Mouse (Mus musculus) midbrain, embryonic 12.5 days (tissue): ENCODE data around the gene Pdlim3. TPM values are rescaled to one million over a fixed set of nuclear protein-coding genes. Genes with fewer than 3 reads are reported as not detected.
"Not testable (repeated sequence)": the region's sequence is repeated elsewhere in the genome, so short reads cannot be mapped to it uniquely, and the experiment has no call there.

Source experiments
- ATAC-seq: fragments of 200-750 bp; cut with Nextera tagmentation; 2 replicates; pipeline ENCODE4 v1.8.0; 2017; ENCODE audit warnings: low read depth, moderate TSS enrichment, moderate library complexity; ENCODE audit not compliant: low FRiP score
- H3K27ac ChIP-seq: fragments of 300-500 bp; sonication (generic); replicated peaks from 2 replicates; pipeline ENCODE4 v1.5.1; 2016; ENCODE audit warnings: mild to moderate bottlenecking
- H3K27me3 ChIP-seq: fragments of 300-500 bp; sonication (generic); 2 replicates; pipeline ENCODE4 v1.6.1; 2016; ENCODE audit warnings: mild to moderate bottlenecking
- H3K36me3 ChIP-seq: fragments of 300-500 bp; sonication (generic); 2 replicates; pipeline ENCODE4 v1.6.1; 2016
- H3K4me1 ChIP-seq: fragments of 300-500 bp; sonication (generic); 2 replicates; pipeline ENCODE4 v1.6.1; 2016
- H3K4me2 ChIP-seq: fragments of 300-500 bp; sonication (generic); replicated peaks from 2 replicates; pipeline ENCODE4 v1.6.1; 2016; ENCODE audit warnings: mild to moderate bottlenecking, moderate library complexity
- H3K4me3 ChIP-seq: fragments of 300-500 bp; sonication (generic); 2 replicates; pipeline ENCODE4 v1.5.1; 2016; ENCODE audit warnings: mild to moderate bottlenecking
- H3K9ac ChIP-seq: fragments of 300-500 bp; sonication (generic); replicated peaks from 2 replicates; pipeline ENCODE4 v1.6.1; 2016; ENCODE audit warnings: mild to moderate bottlenecking, moderate library complexity
- H3K9me3 ChIP-seq: fragments of 300-500 bp; sonication (generic); 2 replicates; pipeline ENCODE4 v1.6.1; 2016; ENCODE audit warnings: mild to moderate bottlenecking
- WGBS: fragments of 180-500 bp; shearing (Covaris S2); methylation state at CpG from one replicate; pipeline ENCODE4 v1.1.7; 2016; 5-methylcytosine and 5-hydroxymethylcytosine counted together
- polyA plus RNA-seq: library from polyadenylated mRNA; unstranded; fragments of >200 nt; fragmentation: Nextera tagmentation; extraction: Ambion mirVana; gene quantifications from 2 replicates; pipeline ENCODE4 v1.2.1, GENCODE M21; 2016

The Pdlim3 gene
- 23.1 and 30.5 TPM in 2 replicates for polyA plus RNA-seq

DNA sequence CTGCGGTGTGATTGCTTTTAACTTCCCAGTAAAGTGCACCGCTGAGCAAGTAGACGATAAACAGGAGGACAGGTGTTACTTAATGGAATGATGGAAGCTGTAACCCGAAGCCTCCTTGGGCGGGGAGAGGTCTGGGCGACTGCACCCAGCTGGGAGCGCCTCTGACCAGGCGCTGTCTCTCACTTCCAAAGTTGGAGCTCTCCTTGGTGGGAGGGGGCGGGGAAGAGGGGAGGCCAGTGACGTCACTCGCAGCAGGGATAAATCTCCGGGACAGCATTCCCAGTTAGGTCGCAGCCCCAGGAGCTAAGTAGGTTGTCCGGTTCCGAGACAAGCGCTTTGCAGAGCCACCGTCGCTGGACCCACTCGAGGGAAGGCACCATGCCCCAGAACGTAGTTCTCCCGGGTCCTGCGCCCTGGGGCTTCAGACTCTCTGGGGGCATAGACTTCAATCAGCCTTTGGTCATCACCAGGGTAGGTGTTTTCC, at the start of gene Pdlim3:
Pdlim3 (plus strand) TSS at position 260 of the 484 bp plus-strand sequence.
- no peaks in the 10 kb centered on the region for H3K36me3 ChIP-seq
- no peaks in the 10 kb centered on the region for H3K9me3 ChIP-seq
- no peak within 1 kb of the TSS for H3K27ac ChIP-seq
- H3K27me3 ChIP-seq: peaks cover 29% of the 10 kb centered on the region
- WGBS: 1% methylated on average over 21 of the region's 22 CpGs
- ATAC-seq: peak; percentile 67
- H3K4me1 ChIP-seq: peaks cover 16% of the 10 kb centered on the region
- H3K4me2 ChIP-seq: peak within 1 kb of the TSS; percentile 68
- peak within 1 kb of the TSS; percentile 39 for H3K4me3 ChIP-seq
- peak within 1 kb of the TSS; percentile 32; the same call in 1 of the 2 replicates for H3K9ac ChIP-seq

DNA sequence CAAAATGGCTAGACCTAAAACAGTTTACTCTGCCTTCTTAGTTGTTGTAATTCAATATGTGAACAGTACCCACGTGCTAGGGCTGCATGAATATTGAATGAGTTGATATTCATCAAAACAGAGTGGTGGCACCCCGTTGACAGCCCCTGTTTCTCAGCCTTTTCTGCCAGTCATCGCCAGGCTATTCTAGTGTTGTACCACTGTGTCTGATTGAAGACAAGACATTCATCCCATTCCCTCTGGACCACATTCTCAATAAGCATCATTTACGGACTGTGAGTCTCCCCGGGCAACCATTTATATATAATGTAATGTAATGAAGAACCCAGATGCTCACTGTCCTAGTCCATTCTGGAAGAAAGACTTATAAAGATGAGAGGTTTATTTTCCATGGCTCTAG, 42.0 kb upstream of the Pdlim3 start:
- Histone ChIP-seq H3K36me3 (no peaks in the 10 kb centered on the region), H3K27ac (no peak overlapping the region), H3K4me2 (no peak overlapping the region), H3K4me3 (no peak overlapping the region), H3K9ac (no peak overlapping the region), H3K9me3 (no peaks in the 10 kb centered on the region), H3K27me3 (no peaks in the 10 kb centered on the region), H3K4me1 (peaks cover 7% of the 10 kb centered on the region; the same call in 1 of the 2 replicates)
- 79% methylated on average over 5 of the region's 5 CpGs for WGBS
- ATAC-seq: no peak

DNA sequence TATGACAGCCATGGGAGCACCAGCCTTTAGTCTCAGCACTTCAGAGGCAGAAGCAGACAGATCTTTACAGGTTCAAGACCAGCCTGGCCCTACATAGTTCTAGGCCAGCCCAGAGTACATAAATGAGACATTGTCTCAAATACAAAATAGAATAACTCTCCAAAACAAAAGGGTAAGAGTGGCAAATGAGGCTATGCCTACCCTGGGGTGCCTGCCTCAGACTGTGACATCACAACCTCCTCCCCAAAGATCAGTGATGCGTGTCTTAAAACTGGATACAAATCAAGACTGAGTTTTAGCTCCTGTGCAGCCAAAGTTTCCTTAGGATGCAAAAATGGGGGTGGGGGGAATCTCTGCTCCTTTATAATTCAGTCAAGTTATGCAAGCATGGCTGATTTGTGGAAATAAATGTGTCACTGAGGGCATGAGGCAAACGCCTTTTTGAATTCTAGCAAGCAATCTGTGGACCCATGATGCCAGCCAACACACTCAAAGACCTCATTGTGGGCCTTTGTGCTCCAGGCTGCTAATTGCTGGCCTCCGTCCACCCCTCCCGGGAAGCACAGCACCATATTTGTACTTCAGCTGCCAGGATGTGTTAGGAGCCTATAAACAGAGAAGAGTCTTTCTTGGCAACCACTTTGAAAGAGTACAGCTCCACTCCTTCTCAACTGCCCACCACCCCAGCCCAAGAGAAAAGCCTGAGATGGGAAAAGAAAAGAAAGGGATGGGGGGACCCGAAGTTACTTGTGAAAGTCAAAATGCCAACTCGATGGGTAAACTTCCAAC, 41.0 kb upstream of the Pdlim3 start:
- H3K27me3 ChIP-seq: no peaks in the 10 kb centered on the region
- H3K9ac ChIP-seq: no peak overlapping the region
- H3K36me3 ChIP-seq: no peaks in the 10 kb centered on the region
- no peak overlapping the region for H3K4me3 ChIP-seq
- peaks cover 7% of the 10 kb centered on the region; the same call in 1 of the 2 replicates for H3K4me1 ChIP-seq
- H3K27ac ChIP-seq: no peak overlapping the region
- no peaks in the 10 kb centered on the region for H3K9me3 ChIP-seq
- ATAC-seq: no peak
- WGBS: 69% methylated on average over 6 of the region's 6 CpGs
- H3K4me2 ChIP-seq: no peak overlapping the region

DNA sequence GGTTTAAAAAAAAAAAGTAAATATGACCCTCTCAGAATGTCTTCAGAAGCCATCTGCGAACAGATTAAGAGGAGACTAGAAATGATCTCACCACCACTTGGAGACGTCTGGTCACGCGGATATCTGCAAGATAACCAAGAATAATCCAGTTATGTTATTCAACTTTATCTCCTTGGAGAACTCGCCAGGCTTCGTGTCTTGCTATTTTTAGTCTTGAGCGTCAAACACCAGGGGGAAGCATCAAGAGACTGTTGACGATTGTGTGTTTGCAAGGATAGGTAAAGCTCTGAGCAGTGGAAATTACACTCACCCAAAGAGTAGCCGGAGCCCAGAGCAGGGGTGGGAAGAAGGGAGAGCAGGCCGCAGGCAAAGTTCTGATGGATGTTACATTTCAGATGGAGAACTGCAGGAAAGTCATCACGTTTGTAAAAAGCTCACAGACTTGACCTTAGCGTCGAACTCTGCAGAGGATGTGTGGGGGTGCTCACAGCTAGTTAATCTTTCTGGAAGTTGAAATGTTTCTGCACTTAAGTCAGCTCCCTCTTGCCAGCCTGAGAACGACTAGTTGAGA, 40.3 kb upstream of the Pdlim3 start:
- no peak overlapping the region for H3K4me2 ChIP-seq
- no peaks in the 10 kb centered on the region for H3K36me3 ChIP-seq
- H3K9me3 ChIP-seq: no peaks in the 10 kb centered on the region
- 70% methylated on average over 14 of the region's 14 CpGs for WGBS
- no peaks in the 10 kb centered on the region for H3K27me3 ChIP-seq
- peaks cover 7% of the 10 kb centered on the region; the same call in 1 of the 2 replicates for H3K4me1 ChIP-seq
- no peak overlapping the region for H3K27ac ChIP-seq
- no peak overlapping the region for H3K9ac ChIP-seq
- no peak overlapping the region for H3K4me3 ChIP-seq
- no peak for ATAC-seq

DNA sequence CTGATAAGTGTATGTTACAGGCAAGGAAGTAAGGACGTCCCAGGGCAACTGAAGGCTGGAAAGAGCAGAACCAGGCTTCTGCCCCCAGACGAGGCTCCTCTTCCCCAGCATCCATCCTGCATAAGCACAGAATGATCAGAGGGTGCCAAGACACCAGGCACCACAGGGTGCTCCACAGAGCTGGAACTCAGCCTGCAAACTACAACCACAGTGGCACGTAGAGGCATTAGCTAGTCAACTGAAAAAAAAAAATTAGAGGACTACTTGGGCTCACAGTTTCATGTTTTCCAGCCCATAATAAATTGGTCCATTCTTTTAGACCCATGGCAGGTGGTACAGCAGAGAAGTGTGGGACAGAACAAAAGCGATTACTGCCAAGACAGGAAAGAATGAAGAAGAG, 39.4 kb upstream of the Pdlim3 start:
- Histone ChIP-seq H3K36me3 (no peaks in the 10 kb centered on the region), H3K27ac (no peak overlapping the region), H3K4me3 (no peak overlapping the region), H3K4me2 (no peak overlapping the region), H3K9ac (no peak overlapping the region), H3K4me1 (peaks cover 7% of the 10 kb centered on the region; the same call in 1 of the 2 replicates), H3K9me3 (no peaks in the 10 kb centered on the region), H3K27me3 (no peaks in the 10 kb centered on the region)
- ATAC-seq: no peak
- 74% methylated on average over 4 of the region's 4 CpGs for WGBS

DNA sequence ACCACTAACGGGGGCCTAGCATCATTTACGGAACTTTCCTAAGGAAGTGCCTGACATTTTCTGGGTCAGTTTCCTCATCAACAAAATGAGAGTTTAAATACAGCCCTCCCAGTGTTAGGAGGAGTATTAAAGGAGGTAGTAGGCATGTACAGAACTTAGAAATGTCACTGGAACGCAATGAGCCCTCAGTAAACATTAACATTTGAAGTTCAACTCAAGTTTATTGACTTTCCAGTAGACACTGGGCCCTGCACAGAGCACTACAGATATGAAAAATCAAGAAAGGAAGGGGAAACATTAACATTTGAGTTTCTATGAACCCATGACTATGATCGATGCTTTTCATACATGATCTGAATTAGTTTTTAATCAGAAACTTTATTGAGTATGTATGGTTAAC, 30.1 kb upstream of the Pdlim3 start:
- 91% methylated on average over 4 of the region's 4 CpGs for WGBS
- ATAC-seq: no peak
- Histone ChIP-seq H3K4me3 (no peak overlapping the region), H3K4me1 (peaks cover 8% of the 10 kb centered on the region), H3K9me3 (no peaks in the 10 kb centered on the region), H3K36me3 (no peaks in the 10 kb centered on the region), H3K27ac (no peak overlapping the region), H3K9ac (no peak overlapping the region), H3K4me2 (no peak overlapping the region), H3K27me3 (no peaks in the 10 kb centered on the region)

DNA sequence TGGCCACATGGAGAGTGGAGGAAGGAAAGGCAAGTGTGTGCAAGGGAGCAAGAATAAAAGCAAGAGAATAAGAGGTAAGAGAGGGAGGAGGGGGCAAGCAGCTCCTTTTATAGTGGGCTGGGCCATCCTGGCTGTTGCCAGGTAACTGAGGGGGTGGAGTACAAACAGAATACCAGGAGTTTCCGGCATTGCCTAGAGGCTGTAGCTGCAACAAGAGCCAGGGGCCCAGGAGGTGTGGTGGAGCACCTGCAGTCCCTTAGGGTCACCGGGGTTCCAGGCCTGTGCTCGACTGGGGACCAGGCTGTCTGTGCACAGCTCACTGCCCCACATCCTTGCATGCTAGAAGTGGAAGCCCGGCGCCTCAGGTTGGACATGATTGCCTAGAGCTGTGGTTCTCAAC, 27.5 kb upstream of the Pdlim3 start:
- no peaks in the 10 kb centered on the region for H3K27me3 ChIP-seq
- no peak; the same call in 1 of the 2 replicates for ATAC-seq
- no peak overlapping the region for H3K4me2 ChIP-seq
- no peak overlapping the region for H3K27ac ChIP-seq
- no peaks in the 10 kb centered on the region for H3K36me3 ChIP-seq
- H3K4me1 ChIP-seq: peaks cover 8% of the 10 kb centered on the region
- H3K9me3 ChIP-seq: no peaks in the 10 kb centered on the region
- 54% methylated on average over 5 of the region's 5 CpGs for WGBS
- no peak overlapping the region for H3K4me3 ChIP-seq
- no peak overlapping the region for H3K9ac ChIP-seq

DNA sequence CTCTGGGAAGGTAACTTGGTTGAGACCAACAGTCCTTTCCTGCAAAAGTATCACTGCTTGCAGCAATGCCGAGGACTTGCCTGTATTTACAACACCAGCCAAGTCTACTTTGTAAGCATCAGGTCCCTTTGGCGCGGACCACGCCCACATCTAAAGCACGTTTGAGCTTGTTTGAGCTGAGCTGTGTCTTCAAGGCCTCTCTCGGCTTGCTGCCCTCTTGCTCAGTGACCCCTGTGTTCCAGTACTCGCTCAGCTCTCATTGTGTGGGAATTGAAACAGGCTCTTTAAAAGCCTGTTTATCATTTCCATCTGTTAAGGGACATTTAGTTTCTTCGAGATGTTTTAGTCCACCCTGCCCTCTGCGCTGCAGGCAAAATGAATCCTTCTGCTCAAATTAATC, 26.9 kb upstream of the Pdlim3 start:
- no peak overlapping the region for H3K9ac ChIP-seq
- H3K4me1 ChIP-seq: peaks cover 8% of the 10 kb centered on the region
- ATAC-seq: no peak
- 32% methylated on average over 9 of the region's 9 CpGs for WGBS
- H3K9me3 ChIP-seq: no peaks in the 10 kb centered on the region
- H3K27ac ChIP-seq: no peak overlapping the region
- H3K36me3 ChIP-seq: no peaks in the 10 kb centered on the region
- H3K27me3 ChIP-seq: no peaks in the 10 kb centered on the region
- H3K4me3 ChIP-seq: no peak overlapping the region
- no peak overlapping the region for H3K4me2 ChIP-seq

DNA sequence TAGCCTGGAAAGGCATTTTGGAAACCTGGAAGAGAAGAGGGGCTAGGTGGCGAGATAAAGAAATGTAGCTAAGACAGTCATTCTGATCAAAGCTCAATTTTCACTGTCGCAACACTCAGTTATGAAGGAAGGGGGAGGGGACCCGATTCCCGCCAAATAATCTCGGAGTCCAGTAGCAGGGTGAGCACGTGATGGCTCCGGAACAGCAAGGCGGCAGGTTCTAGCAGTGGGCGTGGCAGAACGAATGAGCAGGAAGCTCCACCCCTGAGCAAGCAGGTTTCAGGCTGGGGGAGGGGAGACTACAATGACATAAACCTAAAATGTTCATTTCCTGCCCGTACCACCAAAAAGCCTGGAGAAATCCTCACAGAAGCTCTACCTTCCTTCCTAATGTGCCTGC, 13.7 kb upstream of the Pdlim3 start:
- H3K9ac ChIP-seq, ATAC-seq, H3K27me3 ChIP-seq, H3K36me3 ChIP-seq, H3K4me2 ChIP-seq, H3K4me3 ChIP-seq, H3K9me3 ChIP-seq, H3K27ac ChIP-seq: not testable (repeated sequence)
- H3K4me1 ChIP-seq: peaks cover 20% of the 10 kb centered on the region
- 82% methylated on average over 11 of the region's 11 CpGs for WGBS

DNA sequence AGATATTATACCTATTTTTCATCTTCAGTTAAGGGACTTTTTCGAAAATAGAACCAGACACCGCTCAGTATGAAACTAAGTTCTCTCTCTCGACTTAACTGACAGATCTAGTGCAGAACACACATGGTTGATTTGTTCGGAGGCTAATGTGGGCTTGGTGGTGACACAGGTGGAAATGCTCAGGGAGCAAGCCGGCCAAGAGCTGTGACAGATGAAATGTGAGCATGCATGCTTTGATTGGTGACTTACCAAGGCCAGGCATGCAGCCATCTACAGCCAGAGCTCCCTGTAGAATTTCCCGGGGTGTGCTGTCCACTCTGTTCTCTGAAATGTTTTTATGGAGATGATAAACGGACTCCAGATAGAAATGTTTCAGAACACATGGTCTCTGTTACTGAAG, 13.2 kb upstream of the Pdlim3 start:
- 89% methylated on average over 7 of the region's 7 CpGs for WGBS
- no peak for ATAC-seq

DNA sequence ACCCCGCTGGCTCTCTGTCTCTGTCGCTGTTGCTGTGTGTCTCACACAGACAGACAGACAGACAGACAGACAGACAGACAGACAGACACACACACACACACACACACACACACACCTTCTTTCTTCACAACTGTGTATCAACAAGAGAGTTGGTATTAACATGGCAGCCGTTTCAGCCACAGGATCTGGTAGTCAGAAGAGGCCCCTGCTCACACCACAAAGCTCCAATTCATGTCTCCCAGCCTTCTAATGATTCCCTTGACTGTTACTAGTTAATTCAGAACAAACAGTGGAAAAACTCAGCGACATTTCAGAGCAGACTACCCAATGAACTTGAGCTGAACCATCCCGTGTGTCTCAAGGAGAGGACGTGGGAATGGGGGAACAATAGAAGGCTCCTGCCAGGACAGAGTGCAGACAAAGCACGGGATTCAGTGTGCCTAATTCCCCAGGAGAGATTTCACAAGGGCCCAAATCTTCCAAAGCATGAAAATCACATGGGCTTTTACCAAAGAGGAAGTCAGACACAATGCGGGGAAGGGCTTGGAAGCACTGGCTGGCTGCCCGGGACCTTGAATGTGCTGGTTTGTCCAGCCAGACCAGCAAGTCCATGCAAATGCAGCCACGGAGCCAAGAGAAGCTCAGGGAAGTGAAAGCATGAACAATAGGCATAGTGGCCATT, 10.2 kb upstream of the Pdlim3 start:
- peak; percentile 92 for ATAC-seq
- H3K9ac ChIP-seq: no peak overlapping the region
- H3K4me1 ChIP-seq: peaks cover 23% of the 10 kb centered on the region
- peak overlapping the region; percentile 25 for H3K4me2 ChIP-seq
- H3K9me3 ChIP-seq: no peaks in the 10 kb centered on the region
- WGBS: 18% methylated on average over 10 of the region's 10 CpGs
- peak overlapping the region; percentile 88 for H3K27ac ChIP-seq
- no peak overlapping the region for H3K4me3 ChIP-seq
- H3K36me3 ChIP-seq: no peaks in the 10 kb centered on the region
- H3K27me3 ChIP-seq: peaks cover 11% of the 10 kb centered on the region; the same call in 1 of the 2 replicates

More for the DNA sequence above, 13.2 kb upstream of the Pdlim3 start:
- no peak overlapping the region for H3K27ac ChIP-seq
- no peaks in the 10 kb centered on the region for H3K36me3 ChIP-seq
- H3K9ac ChIP-seq: no peak overlapping the region
- H3K9me3 ChIP-seq: no peaks in the 10 kb centered on the region
- no peak overlapping the region for H3K4me3 ChIP-seq
- peaks cover 3% of the 10 kb centered on the region; the same call in 1 of the 2 replicates for H3K27me3 ChIP-seq
- H3K4me2 ChIP-seq: no peak overlapping the region
- H3K4me1 ChIP-seq: peaks cover 23% of the 10 kb centered on the region

DNA sequence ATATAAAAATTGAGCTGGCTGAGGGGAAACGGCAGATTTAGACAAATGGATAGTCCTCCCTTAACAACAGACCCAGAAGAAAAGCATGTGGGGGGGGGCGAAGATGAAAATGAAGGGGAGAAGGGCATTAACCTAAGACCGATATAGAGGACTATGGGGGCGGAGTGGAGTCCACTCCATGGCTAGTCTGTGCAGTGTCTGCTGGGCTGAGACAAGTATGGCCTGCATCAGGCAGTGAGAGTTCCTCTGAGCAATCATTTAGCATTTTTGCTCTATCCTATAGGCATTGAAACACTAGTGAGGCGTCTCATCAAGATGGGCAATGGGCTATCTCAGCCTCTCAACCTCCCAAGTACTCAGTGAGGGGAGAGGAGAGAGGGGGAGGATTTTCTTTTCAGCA, 8.9 kb upstream of the Pdlim3 start:
- Histone ChIP-seq H3K9ac (no peak overlapping the region), H3K4me1 (peaks cover 23% of the 10 kb centered on the region), H3K36me3 (no peaks in the 10 kb centered on the region), H3K27ac (no peak overlapping the region; the same call in 1 of the 2 replicates), H3K27me3 (peaks cover 11% of the 10 kb centered on the region; the same call in 1 of the 2 replicates), H3K4me2 (no peak overlapping the region), H3K4me3 (no peak overlapping the region), H3K9me3 (no peaks in the 10 kb centered on the region)
- WGBS: 57% methylated on average over 5 of the region's 5 CpGs
- ATAC-seq: 0 out of 2 replicates have a peak, but pooled peaks have one; percentile 23
